Mouse (Mus musculus): ENCODE results near the gene Prkcq. TPM values are rescaled to one million over a fixed set of nuclear protein-coding genes. Genes with fewer than 3 reads are reported as not detected.

The Prkcq gene
- total RNA-seq (2022), result 10 to 100 TPM; 84.4 to 90.5 (median 86.1) TPM

GRCm38 (mm10) chr2:11171754-11172501, at the start of gene Prkcq:
Prkcq (plus strand) TSS chr2:11172108.
- DNase-seq (ENCODE audit: low spot score in 2 of 2), result peak; percentile 46 to 63

- DNase-seq (ENCODE audit: low spot score in 2 of 2), result peak; percentile 9 to 55
These were observed 41.0 kb upstream of the Prkcq start for GRCm38 (mm10) chr2:11130881-11131280.

DNA sequence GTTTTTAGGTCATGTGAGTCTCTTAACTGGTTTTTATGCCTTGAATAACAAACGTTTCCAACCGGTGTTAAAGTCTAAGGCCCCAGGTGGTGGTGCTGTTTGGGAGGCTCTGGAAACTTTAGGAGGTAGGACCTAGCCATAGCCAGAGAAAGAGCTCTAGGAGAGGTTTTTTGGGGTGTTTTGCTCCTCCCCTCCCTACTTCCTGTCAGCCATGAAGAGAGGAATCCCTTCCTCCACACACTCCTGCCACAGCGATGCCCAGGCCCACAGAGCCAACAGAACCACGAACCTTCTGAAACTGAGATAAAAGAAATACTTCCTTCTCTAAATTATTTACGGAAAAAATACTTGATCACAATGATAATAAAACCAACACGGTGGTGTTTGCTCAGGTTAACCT, 36.2 kb upstream of the Prkcq start:
- DNase-seq (ENCODE audit: low spot score in 2 of 2), result no peak

DNA sequence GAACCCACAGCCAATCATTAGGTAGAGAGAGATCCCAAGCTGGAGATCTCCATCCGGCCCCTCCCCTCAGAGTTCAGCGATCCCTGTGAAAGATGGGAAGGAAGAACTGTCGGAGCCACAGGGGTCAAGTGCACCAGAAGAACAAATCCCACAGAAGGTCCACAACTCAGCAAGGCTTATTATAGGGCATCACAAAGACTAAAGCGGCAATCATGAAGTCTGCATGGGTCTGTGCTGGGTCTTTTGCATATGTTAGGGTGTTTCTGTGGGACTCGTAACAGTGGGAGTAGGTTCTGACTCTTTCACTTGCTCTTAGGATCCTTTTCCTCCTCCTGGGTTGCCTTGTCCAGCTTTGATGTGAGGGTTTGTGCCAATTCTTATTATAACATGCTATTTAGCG, 33.8 kb upstream of the Prkcq start:
- no peak for DNase-seq (ENCODE audit: low spot score in 2 of 2)

GRCm38 (mm10) chr2:11139518-11140152, 32.3 kb upstream of the Prkcq start:
- DNase-seq (ENCODE audit: low spot score in 2 of 2), result no peak

- no peak for DNase-seq (ENCODE audit: low spot score in 2 of 2)
These were observed 31.5 kb upstream of the Prkcq start for GRCm38 (mm10) chr2:11140385-11140784.

GRCm38 (mm10) chr2:11149091-11149490, 22.8 kb upstream of the Prkcq start:
- no peak for DNase-seq (ENCODE audit: low spot score in 2 of 2)

- DNase-seq (ENCODE audit: low spot score in 2 of 2), result no peak
These were observed 20.9 kb upstream of the Prkcq start for GRCm38 (mm10) chr2:11150975-11151374.

- no peak for DNase-seq (ENCODE audit: low spot score in 2 of 2)
These were observed 20.1 kb upstream of the Prkcq start for GRCm38 (mm10) chr2:11151655-11152323.

GRCm38 (mm10) chr2:11159641-11160040, 12.3 kb upstream of the Prkcq start:
- DNase-seq (ENCODE audit: low spot score in 2 of 2), result no peak

- no peak for DNase-seq (ENCODE audit: low spot score in 2 of 2)
These were observed 11.2 kb upstream of the Prkcq start for GRCm38 (mm10) chr2:11160696-11161095.

DNA sequence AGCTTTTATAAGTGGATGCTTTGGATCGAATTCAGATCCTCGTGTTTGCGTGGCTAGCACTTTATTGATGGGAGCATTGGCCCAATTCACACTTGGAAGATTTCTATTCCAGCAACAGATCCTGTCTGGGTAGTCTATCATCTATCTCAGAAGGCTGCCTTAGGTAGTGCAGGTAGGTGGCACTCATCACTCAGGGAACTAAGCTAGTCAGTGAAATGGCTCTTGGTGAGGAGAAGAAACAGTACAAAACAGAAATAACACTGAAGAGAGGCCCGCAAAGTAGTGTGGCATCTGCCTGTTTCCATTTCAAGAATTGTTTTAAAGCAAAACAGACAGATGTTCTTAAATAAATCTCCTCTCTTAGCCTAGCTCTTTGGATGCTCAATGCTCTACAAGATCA, 10.6 kb upstream of the Prkcq start:
- DNase-seq (ENCODE audit: low spot score in 2 of 2), result no peak

DNA sequence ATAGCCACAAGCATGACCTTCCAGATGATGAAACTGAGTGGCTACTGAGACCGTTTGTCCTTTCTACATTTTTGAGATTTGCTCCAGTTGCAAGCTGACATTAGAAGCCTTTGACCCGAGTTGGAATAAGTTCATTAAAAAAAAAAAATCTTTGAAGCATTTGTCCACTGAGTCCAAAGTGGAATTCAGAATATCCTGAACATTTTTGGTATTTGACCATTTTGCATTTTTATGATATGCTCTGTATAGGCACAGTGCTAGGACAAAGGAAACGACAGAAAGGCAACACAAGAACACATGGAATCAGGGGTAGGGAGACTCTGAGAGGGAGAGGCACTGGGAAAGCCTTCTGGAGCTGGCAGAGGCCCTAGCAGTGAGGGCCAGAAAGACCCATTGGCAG, 9.2 kb upstream of the Prkcq start:
- no peak for DNase-seq (ENCODE audit: low spot score in 2 of 2)

- no peak for DNase-seq (ENCODE audit: low spot score in 2 of 2)
These were observed 7.7 kb upstream of the Prkcq start for GRCm38 (mm10) chr2:11164170-11164569.

- DNase-seq (ENCODE audit: low spot score in 2 of 2), result no peak
These were observed 2.1 kb upstream of the Prkcq start for GRCm38 (mm10) chr2:11169721-11170335.

DNA sequence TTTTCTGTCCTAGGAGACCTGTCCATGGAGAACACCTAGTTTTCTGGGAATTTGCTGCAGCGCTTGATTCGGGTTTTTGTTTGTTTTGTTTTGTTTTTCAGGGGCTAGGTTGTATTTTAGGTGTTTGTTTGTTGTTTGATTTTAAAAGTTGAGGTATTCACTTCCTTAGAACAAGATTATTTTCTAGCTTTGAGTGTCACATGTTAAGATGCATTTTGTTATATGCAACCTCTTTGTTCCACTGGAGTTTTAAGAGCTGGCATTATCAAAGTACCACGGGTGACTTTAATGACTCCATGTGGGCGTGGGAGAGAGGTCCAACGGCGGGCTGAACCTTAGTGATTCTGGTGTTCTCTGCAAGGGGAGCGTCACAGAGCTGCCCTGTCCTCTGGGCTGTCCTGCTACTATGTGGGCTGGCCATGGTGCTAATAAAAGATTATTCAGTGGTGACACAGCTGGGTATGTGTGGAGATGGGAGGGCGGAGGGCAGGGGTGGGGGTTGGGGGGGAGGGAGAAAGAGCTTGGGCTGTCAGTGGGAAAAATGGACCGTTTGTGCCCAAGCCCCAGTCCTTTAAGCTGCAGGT, 1.0 kb downstream of the Prkcq start:
- DNase-seq (ENCODE audit: low spot score in 2 of 2), result peak in 1 of 2 experiments; percentile 24

DNA sequence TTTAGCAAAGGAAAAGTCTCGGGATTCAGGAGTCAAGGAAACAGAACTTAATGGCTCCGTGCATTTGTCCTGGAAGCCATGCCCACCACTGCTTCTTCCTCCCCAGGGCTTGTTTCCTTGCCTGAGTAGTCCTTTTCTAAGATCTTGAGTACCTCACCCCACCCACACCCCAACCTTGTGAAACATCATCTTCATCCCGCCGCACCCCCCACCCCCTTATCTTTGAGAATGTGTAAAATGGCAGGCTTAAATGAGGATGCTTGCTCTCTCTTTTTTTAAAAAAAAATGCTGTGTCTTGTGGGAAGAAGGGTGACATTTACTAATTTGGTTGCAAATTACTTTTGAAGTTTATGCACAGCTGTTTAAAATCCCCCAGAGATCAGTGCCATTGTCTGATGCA, 1.6 kb downstream of the Prkcq start:
- DNase-seq (ENCODE audit: low spot score in 2 of 2), result no peak

- DNase-seq (ENCODE audit: low spot score in 2 of 2), result peak; percentile 42 to 60
These were observed 2.2 kb downstream of the Prkcq start for GRCm38 (mm10) chr2:11174101-11174500.

GRCm38 (mm10) chr2:11177880-11178279, 6.0 kb downstream of the Prkcq start:
- DNase-seq (ENCODE audit: low spot score in 2 of 2), result no peak

DNA sequence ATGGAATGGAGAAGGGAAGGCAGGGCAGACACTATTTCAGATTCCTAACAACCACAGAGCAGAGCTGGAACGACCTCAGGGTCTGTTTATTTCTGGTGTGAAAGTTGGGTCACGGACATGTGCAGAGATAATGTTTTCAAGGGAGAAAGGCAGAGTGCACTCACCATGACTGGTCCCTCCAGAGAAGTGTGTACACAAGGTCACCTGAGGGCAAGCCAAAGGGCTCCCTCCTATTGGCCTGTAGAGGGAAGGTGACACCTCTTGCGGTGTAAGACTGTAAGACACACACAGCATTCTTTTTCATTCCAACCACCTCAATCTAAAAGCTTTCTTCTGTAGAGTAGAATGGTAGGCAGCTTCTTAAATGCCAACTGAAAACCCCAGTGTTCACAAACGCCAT, 9.6 kb downstream of the Prkcq start:
- peak in 1 of 2 experiments; percentile 15 for DNase-seq (ENCODE audit: low spot score in 2 of 2)

- no peak for DNase-seq (ENCODE audit: low spot score in 2 of 2)
These were observed 10.2 kb downstream of the Prkcq start for GRCm38 (mm10) chr2:11182096-11182495.

GRCm38 (mm10) chr2:11183991-11184390, 12.1 kb downstream of the Prkcq start:
- peak; percentile 40 to 67 for DNase-seq (ENCODE audit: low spot score in 2 of 2)

All from gastrocnemius, adult 8-10 months (tissue).